Mouse (Mus musculus) gastrocnemius, postnatal 25 days (tissue): ENCODE data around the gene Cldn15. TPM values are rescaled to one million over a fixed set of nuclear protein-coding genes. Genes with fewer than 3 reads are reported as not detected.

Source experiments
- DNase-seq: peaks from one replicate; pipeline ENCODE4 v3.0.0; 2022
- microRNA-seq, 2 experiments: library from miRNA; unstranded; fragments of <30 nt; microRNA quantifications; one replicate each; pipeline ENCODE4 v1.2.0; 2021; ENCODE audit warnings: borderline replicate concordance in 2 of 2
- total RNA-seq, 2 experiments: library from RNA; stranded (reverse); gene quantifications; 1 replicate in 1 of 2; 2 replicates in 1 of 2; pipeline ENCODE4 v1.2.3; 2021

The Cldn15 gene
- total RNA-seq, 2 experiments from 2014 or later: 0.67 to 3.3 TPM

- no peak for DNase-seq
Measured at GRCm38 (mm10) chr5:136982338-136982930, 16.0 kb downstream of the Cldn15 start.

GRCm38 (mm10) chr5:136984828-136985227 lies 18.4 kb downstream of the Cldn15 start:
- no peak for DNase-seq

- peak; percentile 94 for DNase-seq
Measured at GRCm38 (mm10) chr5:136986695-136987137, 20.3 kb downstream of the Cldn15 start, which contains the start of gene Plod3. Plod3 (plus strand) TSS chr5:136987019.

GRCm38 (mm10) chr5:136987138-136987933 lies 20.9 kb downstream of the Cldn15 start:
- peak; percentile 84 for DNase-seq

GRCm38 (mm10) chr5:136987934-136988271 lies 21.5 kb downstream of the Cldn15 start, which contains the start of gene Znhit1:
Znhit1 (minus strand) TSS chr5:136988021.
- DNase-seq: no peak

GRCm38 (mm10) chr5:136988420-136988819 lies 22.0 kb downstream of the Cldn15 start:
- no peak for DNase-seq

GRCm38 (mm10) chr5:136989801-136990200 lies 23.4 kb downstream of the Cldn15 start:
- no peak for DNase-seq

- DNase-seq: no peak
Measured at GRCm38 (mm10) chr5:136999449-136999848, 33.0 kb downstream of the Cldn15 start.

GRCm38 (mm10) chr5:137000612-137001011 lies 34.2 kb downstream of the Cldn15 start:
- DNase-seq: no peak

GRCm38 (mm10) chr5:137007276-137007675 lies 40.9 kb downstream of the Cldn15 start:
- no peak for DNase-seq

GRCm38 (mm10) chr5:137009988-137010387 lies 43.6 kb downstream of the Cldn15 start:
- no peak for DNase-seq

- no peak for DNase-seq
Measured at GRCm38 (mm10) chr5:137012401-137012950, 46.1 kb downstream of the Cldn15 start.

GRCm38 (mm10) chr5:137015913-137016312 lies 49.5 kb downstream of the Cldn15 start:
- no peak for DNase-seq

GRCm38 (mm10) chr5:137024318-137024717 lies 57.9 kb downstream of the Cldn15 start:
- no peak for DNase-seq

GRCm38 (mm10) chr5:137025132-137025531 lies 58.7 kb downstream of the Cldn15 start:
- peak; percentile 40 for DNase-seq

Small RNAs within 50 kb of the gene (microRNA-seq; reads per million reads assigned to microRNA genes)
- 3.7 to 4.8 reads per million in 2 experiments for gene Mir702

Other genes with a start within 250 kb of the Cldn15 start
- 1 to 10 TPM; 4.9 to 5.7 TPM for gene Col26a1, start 83.4 kb upstream of the Cldn15 start, total RNA-seq
- gene Ift22, start 58.5 kb upstream of the Cldn15 start, total RNA-seq: 1 to 10 TPM; 5.6 to 6.9 TPM
- gene Fis1, start 13.3 kb upstream of the Cldn15 start, total RNA-seq: 100 to 1,000 TPM; 159 to 164 TPM
- gene Plod3, start 20.4 kb downstream of the Cldn15 start, total RNA-seq: 10 to 100 TPM; 20.9 to 23.6 TPM
- 10 to 100 TPM; 61.4 to 70.4 TPM for gene Znhit1, start 21.4 kb downstream of the Cldn15 start, total RNA-seq
- gene Vgf, start 59.8 kb downstream of the Cldn15 start, total RNA-seq: not detected
- gene Ap1s1, start 79.5 kb downstream of the Cldn15 start, total RNA-seq: 10 to 100 TPM; 13.5 to 23.4 TPM
- 1 to 10 TPM; 1.3 to 4.9 TPM for gene Serpine1, start 105.7 kb downstream of the Cldn15 start, total RNA-seq
- 1 to 10 TPM; 7.4 TPM for gene Trim56, start 149.6 kb downstream of the Cldn15 start, total RNA-seq
- not detected for gene Muc3, start 182.7 kb downstream of the Cldn15 start, total RNA-seq
- under 1 TPM; 0.15 to 0.27 TPM for gene Muc3a, start 245.8 kb downstream of the Cldn15 start, total RNA-seq